Mouse (Mus musculus): Measurements from ENCODE around the gene Susd3.

The Susd3 gene

GRCm38 (mm10) chr13:49246626-49247025, 1.9 kb downstream of the Susd3 start:
- DNase-seq (ENCODE audit: low spot score), result peak; percentile 20

- no peak for DNase-seq (ENCODE audit: low spot score)
These were observed 2.5 kb downstream of the Susd3 start for GRCm38 (mm10) chr13:49246011-49246410.

DNA sequence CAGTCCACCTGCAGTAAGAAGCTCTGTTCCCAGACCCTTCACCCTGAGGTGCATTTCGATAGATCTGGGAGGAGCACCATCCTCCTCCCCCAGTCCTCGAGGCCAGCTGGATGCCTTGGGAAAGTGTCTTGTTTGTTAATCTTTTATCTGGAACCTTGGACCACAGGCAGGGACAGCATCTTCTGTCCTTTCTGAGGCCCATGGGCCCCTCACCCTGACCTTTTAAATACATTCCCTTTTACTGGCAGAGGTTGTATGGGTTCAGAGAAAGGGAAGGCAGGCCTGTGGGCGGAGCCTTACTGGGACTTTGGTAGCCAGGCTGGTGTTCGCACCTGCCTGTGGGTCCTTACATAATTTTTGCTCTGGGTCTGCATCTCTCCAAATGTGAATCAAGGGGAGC, 3.3 kb downstream of the Susd3 start:
- DNase-seq (ENCODE audit: low spot score), result no peak

GRCm38 (mm10) chr13:49243492-49243891, 5.0 kb downstream of the Susd3 start:
- no peak for DNase-seq (ENCODE audit: low spot score)

DNA sequence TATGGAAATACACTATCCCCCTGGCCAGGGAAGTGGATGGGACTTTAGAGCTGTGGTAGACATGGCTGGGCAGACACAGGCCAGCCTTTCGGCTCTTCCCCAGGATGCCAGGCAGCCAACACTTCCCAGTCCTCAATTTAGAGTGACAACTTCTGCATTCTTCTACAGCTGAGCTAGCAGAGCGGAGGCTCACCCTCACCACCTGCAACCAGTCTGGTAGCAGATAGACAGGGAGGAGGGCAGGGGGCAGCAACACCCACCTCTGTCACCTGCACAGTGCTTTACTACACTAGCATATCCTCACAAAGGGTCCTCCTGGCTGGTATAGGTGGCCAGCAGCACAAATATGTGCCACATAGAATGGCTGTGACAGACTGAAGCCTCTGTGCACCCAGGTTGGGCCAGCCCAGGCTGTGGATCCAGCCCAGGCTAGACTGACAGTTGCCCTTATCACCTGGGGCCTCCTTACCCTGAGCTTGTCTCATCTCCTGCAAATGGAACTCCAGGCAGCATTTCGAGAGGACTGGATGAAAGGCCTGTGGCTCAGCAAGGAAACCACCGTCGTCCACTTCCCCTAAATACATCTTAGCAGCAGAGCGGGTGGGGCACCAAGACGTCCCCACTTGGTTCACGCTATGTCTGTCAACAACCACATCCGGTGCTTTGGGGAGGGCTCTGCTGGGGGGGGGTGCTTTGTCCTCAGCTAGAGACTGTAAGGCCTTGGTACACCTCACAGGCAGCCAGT, 6.0 kb downstream of the Susd3 start:
- no peak for DNase-seq (ENCODE audit: low spot score)

GRCm38 (mm10) chr13:49238737-49239136, 9.8 kb downstream of the Susd3 start:
- no peak for DNase-seq (ENCODE audit: low spot score)

- no peak for DNase-seq (ENCODE audit: low spot score)
These were observed 10.9 kb downstream of the Susd3 start for GRCm38 (mm10) chr13:49237617-49238016.

- no peak for DNase-seq (ENCODE audit: low spot score)
These were observed 13.8 kb downstream of the Susd3 start for GRCm38 (mm10) chr13:49234711-49235110.

DNA sequence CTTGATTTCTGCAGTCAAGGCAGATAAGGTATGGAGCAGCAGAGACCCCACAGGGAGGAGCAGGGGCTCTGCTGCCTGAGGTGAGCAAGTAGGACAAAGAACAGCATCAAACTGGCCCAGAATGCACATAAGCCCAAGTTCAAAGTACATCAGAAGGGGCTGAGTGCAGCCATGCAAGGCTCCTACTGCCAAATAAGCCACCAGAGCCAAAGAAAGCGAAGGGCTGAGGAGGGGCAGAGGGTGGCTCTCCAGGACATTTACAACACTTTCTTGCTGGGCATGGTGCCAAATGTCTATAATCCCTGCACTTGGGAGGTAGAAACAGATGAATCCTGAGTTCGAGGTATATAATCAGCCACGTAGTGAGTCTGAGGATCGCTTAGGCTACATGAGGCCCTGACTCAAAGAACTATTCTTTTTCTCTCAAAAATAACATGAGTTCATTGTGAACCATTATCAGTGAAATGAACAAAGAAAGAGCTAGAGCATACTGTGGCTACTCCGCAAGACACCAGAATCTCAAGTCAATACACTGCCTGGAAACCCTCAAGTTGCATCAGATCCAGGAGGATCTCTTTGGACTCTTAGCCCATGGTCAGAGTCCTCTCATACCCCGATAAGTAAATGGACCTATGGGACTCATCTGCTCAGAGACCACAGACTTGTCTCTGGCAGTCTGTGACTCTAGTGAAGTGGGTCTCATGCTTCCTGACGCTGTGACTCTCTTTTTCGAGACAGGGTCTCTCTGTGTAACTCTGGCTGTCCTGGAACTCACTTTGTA, 14.5 kb downstream of the Susd3 start:
- DNase-seq (ENCODE audit: low spot score), result no peak

- DNase-seq (ENCODE audit: low spot score), result no peak
These were observed 22.9 kb downstream of the Susd3 start for GRCm38 (mm10) chr13:49225633-49226032.

DNA sequence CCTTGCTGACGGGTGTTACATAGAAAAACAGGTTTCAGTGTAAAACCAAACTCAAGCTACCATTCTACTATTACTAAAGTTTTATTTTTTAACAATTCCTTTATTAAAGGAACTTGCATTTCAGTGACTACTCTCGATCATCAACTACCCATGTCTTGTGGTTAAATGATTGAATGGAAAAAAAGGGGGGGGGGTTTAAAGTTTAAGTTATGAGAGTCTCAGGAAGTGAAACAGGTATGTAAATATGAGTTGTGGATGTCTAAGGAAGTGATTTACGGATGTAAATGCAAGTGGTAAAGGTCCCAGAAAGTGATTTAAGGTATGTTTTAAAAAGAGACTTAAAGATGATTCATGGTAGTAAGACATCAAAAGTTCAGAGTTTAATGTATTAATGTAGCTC, 23.3 kb downstream of the Susd3 start:
- no peak for DNase-seq (ENCODE audit: low spot score)

- DNase-seq (ENCODE audit: low spot score), result no peak
These were observed 23.8 kb downstream of the Susd3 start for GRCm38 (mm10) chr13:49224729-49225128.

DNA sequence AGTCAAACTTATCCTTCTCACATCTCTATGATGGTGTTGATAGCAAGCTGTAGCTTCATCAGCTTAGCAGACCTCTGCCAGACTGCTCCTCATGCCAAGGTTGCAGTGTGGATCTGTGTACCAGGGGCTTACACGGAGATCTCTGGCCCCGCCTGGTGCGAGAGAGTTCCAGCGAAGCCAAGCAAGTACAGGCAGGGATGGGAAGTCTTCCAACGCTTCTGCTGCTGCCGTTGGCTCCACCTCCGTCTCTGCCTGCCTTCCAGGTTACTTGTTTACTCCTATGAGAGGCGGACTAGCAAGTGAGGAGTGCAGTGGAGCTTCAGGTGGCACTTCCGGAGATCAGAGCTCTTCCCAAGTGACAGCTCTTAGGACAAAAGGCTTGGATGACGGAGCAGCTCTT, 24.2 kb downstream of the Susd3 start:
- DNase-seq (ENCODE audit: low spot score), result no peak

- DNase-seq (ENCODE audit: low spot score), result no peak
These were observed 27.6 kb downstream of the Susd3 start for GRCm38 (mm10) chr13:49220912-49221311.

DNA sequence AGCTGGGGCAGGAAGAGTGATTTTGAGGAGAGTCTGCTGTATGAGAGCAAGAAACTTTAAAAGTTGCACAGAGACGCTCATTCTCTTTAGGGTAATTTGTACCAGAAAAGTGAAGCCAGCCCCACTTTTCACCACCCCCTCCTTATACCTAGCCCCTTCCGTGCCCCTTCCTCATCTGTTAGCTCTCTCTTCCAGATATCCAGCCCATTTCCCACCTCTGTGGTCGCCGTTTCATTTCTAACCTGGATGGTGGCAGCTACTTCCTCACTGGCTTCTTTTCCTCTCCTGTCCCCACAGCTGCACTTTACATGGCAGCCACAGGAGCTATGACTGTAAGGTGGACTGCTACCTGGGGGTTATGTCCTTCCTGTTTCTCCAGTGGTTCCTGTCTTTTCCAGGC, 29.1 kb downstream of the Susd3 start:
- DNase-seq (ENCODE audit: low spot score), result no peak

- DNase-seq (ENCODE audit: low spot score), result no peak
These were observed 29.9 kb downstream of the Susd3 start for GRCm38 (mm10) chr13:49218651-49219050.

DNA sequence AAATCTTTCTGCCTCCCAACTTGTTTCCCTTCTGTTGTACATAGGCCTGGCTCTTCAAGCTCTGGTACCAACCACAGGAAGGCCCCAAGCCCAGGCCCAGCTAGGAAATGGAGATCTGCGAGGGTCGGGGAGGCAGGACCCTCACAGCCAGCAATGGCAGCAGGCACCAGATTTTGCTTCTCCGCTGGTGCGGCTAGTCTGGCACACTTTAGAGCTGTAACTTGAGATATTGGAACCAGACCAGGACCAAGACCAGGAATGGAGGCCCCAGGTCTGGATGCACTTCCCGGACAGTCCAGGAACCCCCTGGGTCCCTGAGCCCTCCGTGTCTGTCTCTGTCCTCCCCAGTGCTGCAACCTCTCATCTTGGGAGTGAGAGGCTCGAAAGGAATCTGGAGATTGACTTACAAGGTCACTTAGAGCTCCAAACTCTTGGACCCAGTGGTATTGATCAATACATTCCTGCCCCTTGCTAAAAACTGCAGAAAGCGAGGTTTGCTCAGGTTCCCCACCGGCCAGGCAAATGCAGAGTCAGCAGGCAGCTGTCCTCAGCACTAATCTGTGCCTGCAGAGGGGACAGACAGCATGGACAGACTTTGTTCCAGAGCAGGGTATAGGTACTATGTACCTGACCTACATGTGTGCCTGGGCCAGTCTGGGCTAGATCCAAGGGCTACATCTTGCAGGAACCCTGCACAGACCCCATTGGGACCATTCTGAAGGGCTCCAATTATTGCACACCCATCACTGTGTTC, 31.5 kb downstream of the Susd3 start:
- no peak for DNase-seq (ENCODE audit: low spot score)

DNA sequence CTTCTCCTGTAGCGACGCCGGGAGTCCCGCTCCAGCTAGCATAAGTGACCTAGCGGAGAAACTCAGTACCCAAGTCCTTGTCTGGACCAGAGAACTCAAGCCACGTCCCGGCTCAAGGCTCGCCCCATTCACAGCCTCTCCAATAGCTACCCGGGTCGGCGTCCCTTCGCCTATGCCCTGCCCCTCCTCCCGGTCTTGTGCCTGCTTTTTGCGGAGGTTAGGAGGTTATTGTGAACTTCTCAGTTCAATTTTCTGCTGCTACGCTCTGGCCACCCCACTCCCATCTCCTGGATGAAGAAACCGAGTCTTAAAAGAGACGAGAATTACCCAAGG, 32.3 kb downstream of the Susd3 start:
- no peak for DNase-seq (ENCODE audit: low spot score)

- peak; percentile 95 for DNase-seq (ENCODE audit: low spot score)
These were observed 32.8 kb downstream of the Susd3 start, which contains the start of gene Card19 for GRCm38 (mm10) chr13:49215504-49216219. TSS of gene Card19 (minus strand) at chr13:49216037.

DNA sequence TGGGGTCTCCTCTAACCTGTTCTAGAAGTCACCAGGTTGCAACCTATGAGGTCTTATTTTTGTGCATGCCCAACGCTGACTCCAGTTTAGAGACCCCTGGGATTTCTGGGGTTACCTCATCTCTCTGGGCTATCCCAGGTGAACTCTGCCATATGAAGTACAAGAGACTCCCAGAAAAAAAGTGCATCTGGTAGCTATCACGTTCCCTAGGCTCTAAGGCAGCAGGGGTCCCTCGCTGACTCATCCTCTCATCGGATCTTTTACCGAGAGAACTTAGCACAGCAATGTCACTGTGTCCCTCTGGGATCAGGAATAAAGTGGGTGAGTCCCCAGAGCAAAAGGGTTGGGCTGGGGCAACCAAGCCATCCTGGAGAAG, 33.4 kb downstream of the Susd3 start:
- no peak for DNase-seq (ENCODE audit: low spot score)

DNA sequence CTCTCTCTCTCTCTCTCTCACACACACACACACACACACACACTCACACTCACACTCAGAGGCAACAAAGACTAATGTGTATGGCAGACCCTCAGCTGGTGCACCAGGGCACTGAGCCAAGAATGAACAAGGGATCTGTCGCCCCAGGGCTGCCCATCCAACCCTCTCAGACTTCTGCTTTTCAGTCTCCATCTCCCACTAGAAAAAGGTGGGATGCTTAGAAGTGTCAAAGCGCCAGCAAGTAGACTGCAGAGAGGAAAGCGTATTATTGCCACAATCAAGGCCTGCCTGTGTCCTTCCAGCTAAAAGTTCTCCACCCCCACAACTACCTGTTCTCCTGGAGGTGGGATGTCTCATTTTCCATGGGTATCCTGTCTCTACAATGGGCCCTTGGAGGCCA, 34.1 kb downstream of the Susd3 start:
- DNase-seq (ENCODE audit: low spot score), result no peak

DNA sequence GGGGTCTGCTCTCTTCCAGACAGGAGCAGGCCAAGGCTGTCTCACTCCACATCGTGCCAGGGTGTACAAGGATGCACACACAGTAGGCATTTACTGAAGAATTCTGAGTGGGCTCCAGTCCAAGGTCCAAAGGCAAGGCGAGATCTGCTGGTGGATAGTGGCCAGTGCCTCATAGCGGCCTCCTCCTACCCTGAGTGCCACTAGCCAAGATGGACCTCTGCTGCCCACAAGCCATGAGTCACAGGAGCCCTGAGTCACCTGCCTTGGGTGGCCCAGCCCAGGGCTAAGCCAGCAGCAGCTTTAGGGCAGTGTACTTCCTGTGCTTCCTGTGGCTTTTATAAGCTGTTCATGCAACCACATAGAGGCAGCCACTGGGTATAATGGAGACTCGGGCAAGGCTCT, 35.0 kb downstream of the Susd3 start:
- DNase-seq (ENCODE audit: low spot score), result peak; percentile 40

Data from adipocyte (in vitro differentiated cells).